Mouse (Mus musculus): ENCODE measurements around the gene Serpinb1b. TPM values are rescaled to one million over a fixed set of nuclear protein-coding genes. Genes with fewer than 3 reads are reported as not detected.
A peak's percentile ranks its signal among the peaks of the same experiment; 100 is the strongest.
"Not testable (repeated sequence)": the region's sequence is repeated elsewhere in the genome, so short reads cannot be mapped to it uniquely, and the experiment has no call there.

Gene Serpinb1b
- total RNA-seq (2021) = 1 to 10 TPM; 1.5 to 2.3 TPM

DNA sequence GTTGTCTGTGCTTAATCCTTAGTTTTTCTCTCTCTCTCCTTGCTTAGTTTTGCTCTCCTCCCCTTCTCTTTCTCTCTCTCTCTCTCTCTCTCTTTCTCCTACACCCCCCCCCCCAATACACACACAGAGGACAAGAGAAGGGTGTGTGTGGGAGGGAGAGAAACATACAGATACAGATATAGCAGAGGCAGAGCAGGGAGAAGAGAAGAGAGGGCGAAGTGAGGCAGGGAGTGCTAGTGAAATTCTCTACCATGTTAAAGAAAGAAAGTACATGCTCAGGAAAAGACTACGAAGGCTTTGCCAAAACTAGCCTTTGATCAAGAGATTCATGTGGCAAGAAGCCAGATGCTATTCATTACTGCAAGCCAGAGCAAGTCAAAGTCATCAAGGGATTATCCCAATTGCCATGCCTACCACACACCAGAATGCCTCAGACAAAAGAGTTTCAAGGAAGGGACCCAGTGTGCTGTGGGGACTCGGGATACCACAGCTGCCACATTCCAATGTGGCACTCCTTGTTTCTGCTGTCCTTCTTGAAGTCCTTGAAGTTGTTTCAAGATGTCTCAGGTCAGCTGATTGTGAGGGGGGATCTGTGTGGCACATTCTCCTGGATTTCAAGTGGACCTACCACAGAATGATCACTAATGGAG, at the start of gene Serpinb1b:
Serpinb1b (plus strand) TSS at position 520 of the 650 bp plus-strand sequence.
- peak in 1 of 2 experiments; percentile 33 for DNase-seq (ENCODE audit: low spot score in 2 of 2)
- intact Hi-C loops (cut with DNase I) = loop anchor here (5.0 to 10.0 kb wide), 2 partner anchors 76 to 687 kb away; partner anchors contain the start of gene Serpinb9

- DNase-seq (ENCODE audit: low spot score in 2 of 2); intact Hi-C loops (cut with DNase I): not testable (repeated sequence)
These were observed 48.9 kb upstream of the Serpinb1b start for GRCm38 (mm10) chr13:33029478-33029877.

DNA sequence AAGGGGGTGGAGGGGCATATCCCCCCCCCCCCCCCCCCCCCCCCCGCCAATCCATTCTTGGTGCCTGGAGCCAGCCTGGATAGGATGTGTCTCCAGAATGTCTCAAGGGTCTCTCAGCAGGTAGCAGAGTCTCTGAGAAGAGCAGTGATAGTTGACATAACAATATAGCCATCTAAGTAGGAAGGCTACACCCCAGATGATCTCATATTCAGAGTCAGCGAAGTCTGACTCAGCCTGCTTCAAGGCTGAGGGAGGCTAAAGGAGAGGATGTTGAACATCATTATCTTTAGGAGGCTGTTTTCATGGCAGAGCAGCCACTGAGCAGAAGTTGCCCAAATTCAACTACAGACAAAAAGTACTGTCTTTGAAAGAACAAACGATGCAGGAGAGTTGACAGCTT, 48.1 kb upstream of the Serpinb1b start:
- intact Hi-C loops (cut with DNase I) = no loop called here
- DNase-seq (ENCODE audit: low spot score in 2 of 2) = no peak

- intact Hi-C loops (cut with DNase I) = no loop called here
- DNase-seq (ENCODE audit: low spot score in 2 of 2) = no peak
These were observed 42.9 kb upstream of the Serpinb1b start for GRCm38 (mm10) chr13:33035506-33035905.

- no peak for DNase-seq (ENCODE audit: low spot score in 2 of 2)
These were observed 34.8 kb upstream of the Serpinb1b start for GRCm38 (mm10) chr13:33043542-33043941.

GRCm38 (mm10) chr13:33047234-33047633, 31.1 kb upstream of the Serpinb1b start:
- intact Hi-C loops (cut with DNase I) = no loop called here
- no peak for DNase-seq (ENCODE audit: low spot score in 2 of 2)

More at GRCm38 (mm10) chr13:33043542-33043941, 34.8 kb upstream of the Serpinb1b start:
- intact Hi-C loops (cut with DNase I) = no loop called here

DNA sequence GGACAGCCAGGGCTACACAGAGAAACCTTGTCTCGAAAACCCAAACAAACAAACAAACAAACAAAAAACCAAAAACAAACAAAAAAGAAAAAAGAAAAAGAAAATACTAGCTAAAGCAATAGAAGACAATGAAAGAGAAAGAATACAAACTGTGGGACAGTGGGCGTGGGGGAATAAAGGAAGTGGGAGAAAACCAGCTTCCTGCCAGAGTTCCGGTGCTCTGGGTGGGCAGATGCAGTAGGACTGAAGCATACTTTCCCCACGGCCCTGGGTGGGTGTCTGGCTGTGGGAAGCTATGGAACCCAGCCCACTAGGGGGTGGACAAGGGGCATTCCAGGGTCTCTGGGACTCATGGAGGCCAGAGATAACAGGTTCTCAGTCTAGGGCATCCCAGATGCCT, 30.2 kb upstream of the Serpinb1b start:
- intact Hi-C loops (cut with DNase I) = no loop called here
- DNase-seq (ENCODE audit: low spot score in 2 of 2) = no peak

- no peak for DNase-seq (ENCODE audit: low spot score in 2 of 2)
- intact Hi-C loops (cut with DNase I) = no loop called here
These were observed 26.7 kb upstream of the Serpinb1b start for GRCm38 (mm10) chr13:33051697-33052096.

- intact Hi-C loops (cut with DNase I) = no loop called here
- no peak for DNase-seq (ENCODE audit: low spot score in 2 of 2)
These were observed 15.3 kb upstream of the Serpinb1b start for GRCm38 (mm10) chr13:33063048-33063447.

GRCm38 (mm10) chr13:33067387-33067977, 10.9 kb upstream of the Serpinb1b start:
- DNase-seq (ENCODE audit: low spot score in 2 of 2) = no peak
- intact Hi-C loops (cut with DNase I) = no loop called here

DNA sequence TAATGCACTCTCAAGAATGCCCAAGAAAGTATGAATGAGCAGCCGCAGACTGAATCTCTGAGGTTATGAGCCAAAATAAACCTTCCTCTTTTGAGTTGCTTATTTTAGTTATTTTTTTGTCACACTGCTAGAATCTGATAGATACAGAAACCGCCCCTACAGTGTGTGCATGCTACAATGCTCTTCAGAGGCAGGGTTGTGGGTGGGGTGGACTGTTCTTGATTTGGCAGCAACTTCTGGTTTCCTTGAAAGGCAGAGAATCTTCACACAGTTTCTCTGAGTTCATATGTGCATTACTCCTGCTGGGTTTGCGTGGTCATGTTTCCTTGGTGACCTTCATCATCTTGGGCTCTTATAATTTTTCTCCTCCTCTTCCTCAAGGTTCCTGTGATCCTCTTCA, 10.2 kb upstream of the Serpinb1b start:
- DNase-seq (ENCODE audit: low spot score in 2 of 2) = peak in 1 of 2 experiments; percentile 89
- intact Hi-C loops (cut with DNase I) = no loop called here

- no peak for DNase-seq (ENCODE audit: low spot score in 2 of 2)
- intact Hi-C loops (cut with DNase I) = loop anchor here (10.0 kb wide), 1 partner anchor 693 kb away; no protein-coding TSS in a partner anchor
These were observed 6.6 kb upstream of the Serpinb1b start for GRCm38 (mm10) chr13:33071776-33072175.

GRCm38 (mm10) chr13:33074029-33074428, 4.3 kb upstream of the Serpinb1b start:
- DNase-seq (ENCODE audit: low spot score in 2 of 2) = no peak
- intact Hi-C loops (cut with DNase I) = loop anchor here (2.0 to 10.0 kb wide), 2 partner anchors 171 to 691 kb away; no protein-coding TSS in a partner anchor

GRCm38 (mm10) chr13:33076247-33076646, 2.1 kb upstream of the Serpinb1b start:
- DNase-seq (ENCODE audit: low spot score in 2 of 2) = no peak
- intact Hi-C loops (cut with DNase I) = loop anchor here (5.0 to 10.0 kb wide), 2 partner anchors 74 to 689 kb away; partner anchors contain the start of gene Serpinb9

GRCm38 (mm10) chr13:33077026-33077685, 1.2 kb upstream of the Serpinb1b start:
- intact Hi-C loops (cut with DNase I) = loop anchor here (5.0 to 10.0 kb wide), 2 partner anchors 75 to 688 kb away; partner anchors contain the start of gene Serpinb9

DNA sequence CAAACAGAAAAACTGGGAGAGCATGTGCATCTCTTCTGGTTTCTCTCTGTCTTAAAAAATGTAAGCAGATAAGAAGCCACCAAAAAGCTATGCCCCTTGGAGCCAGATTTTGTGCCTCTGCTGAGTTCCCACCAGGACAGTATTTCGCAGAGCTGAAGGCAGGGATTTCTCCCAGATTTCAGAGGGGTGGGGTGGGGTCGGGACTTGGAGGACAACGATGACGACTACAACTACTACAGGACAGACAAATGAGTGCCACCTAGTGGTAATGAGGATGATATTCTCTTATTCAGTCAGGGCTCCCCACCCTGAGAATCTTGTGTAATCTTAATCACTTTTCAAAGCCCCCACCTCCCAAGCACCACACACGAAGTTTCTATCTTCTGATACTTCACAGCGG, 1.0 kb downstream of the Serpinb1b start:
- intact Hi-C loops (cut with DNase I) = loop anchor here (5.0 to 10.0 kb wide), 2 partner anchors 77 to 685 kb away; partner anchors contain the start of gene Serpinb9
- no peak for DNase-seq (ENCODE audit: low spot score in 2 of 2)

More at GRCm38 (mm10) chr13:33077026-33077685, 1.2 kb upstream of the Serpinb1b start:
- no peak for DNase-seq (ENCODE audit: low spot score in 2 of 2)

GRCm38 (mm10) chr13:33080356-33080755, 2.0 kb downstream of the Serpinb1b start:
- no peak for DNase-seq (ENCODE audit: low spot score in 2 of 2)
- intact Hi-C loops (cut with DNase I) = no loop called here

GRCm38 (mm10) chr13:33083834-33084233, 5.5 kb downstream of the Serpinb1b start:
- DNase-seq (ENCODE audit: low spot score in 2 of 2) = no peak
- intact Hi-C loops (cut with DNase I) = no loop called here

DNA sequence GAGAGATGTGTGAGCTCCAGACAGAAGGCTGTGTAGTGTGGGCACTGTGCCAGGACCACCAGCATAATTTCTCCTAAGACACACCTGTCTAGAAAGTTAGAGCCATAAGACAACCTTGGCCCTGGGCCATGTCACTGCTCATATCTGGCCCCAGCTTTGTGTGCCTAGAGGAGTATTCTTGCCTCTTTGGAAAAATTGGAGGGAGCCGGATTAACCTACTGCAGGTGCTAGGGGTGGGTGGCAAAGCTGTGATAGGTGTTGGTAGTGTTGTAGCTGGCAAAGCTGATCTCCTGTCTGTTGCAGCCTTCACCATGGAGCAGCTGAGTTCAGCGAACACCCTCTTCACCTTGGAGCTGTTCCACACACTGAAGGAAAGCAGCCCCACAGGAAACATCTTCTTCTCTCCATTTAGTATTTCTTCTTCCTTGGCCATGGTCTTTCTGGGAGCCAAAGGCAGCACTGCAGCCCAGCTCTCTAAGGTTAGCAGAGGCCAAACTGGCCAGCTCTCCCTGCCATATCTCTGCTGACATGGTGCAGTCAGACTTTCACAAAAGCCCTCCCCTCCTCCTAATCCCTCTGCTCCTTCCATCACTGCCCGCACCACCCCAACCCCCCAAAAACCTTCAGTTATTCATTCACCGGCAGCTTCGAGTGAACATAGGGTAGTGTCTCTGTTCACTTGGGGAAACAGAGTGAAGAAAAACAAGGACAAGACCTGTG, 6.8 kb downstream of the Serpinb1b start:
- intact Hi-C loops (cut with DNase I) = no loop called here
- DNase-seq (ENCODE audit: low spot score in 2 of 2) = peak in 1 of 2 experiments; percentile 27

Measured in left cerebral cortex, postnatal 25 days (tissue).